Mouse (Mus musculus) mesoderm, embryonic 11.5 days (tissue): Measurements from ENCODE around the gene Gm5662.
"Not testable (repeated sequence)": the region's sequence is repeated elsewhere in the genome, so short reads cannot be mapped to it uniquely, and the experiment has no call there.

Experiments
- DNase-seq: peaks from one replicate; pipeline ENCODE4 v3.0.0-alpha.2; 2012; ENCODE audit warnings: low read depth, low spot score

Gene Gm5662

DNA sequence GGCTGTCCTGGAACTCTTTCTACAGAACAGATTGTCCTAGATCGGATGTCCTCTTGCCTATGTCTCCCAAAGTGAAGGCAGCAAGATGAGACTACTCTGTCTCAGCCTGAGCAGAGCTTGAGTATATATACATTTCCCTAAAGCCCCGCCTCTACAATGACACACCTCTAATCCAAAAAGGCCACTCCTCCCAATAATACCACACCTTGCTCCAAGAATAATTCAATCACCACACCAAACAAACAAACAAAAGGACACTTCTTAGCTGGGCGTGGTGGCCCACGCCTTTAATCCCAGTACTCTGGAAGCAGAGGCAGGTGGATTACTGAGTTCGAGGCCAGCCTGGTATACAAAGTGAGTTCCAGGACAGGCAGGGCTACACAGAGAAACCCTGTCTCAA, at the start of gene Gm5662:
TSS of gene Gm5662 (minus strand) at position 101 of the 400 bp plus-strand sequence.
- not testable (repeated sequence) for DNase-seq

DNA sequence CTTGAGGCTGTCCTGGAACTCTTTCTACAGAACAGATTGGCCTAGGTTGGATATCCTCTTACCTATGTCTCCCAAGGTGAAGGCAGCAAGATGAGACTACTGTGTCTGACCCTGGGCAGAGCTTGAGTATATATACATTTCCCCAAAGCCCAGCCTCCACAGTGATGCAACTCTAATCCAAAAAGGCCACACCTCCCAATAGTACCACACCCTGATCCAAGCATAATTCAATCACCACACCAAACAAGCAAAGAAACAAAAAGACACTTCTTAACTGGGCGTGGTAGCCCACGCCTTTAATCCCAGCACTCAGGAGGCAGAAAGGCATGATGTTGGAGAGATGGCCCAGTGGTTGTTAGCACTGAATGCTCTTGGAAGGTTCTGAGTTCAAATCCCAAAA, 49.6 kb upstream of the Gm5662 start, which contains the start of gene Gm5039:
TSS of gene Gm5039 (minus strand) at position 101 of the 400 bp plus-strand sequence.
- not testable (repeated sequence) for DNase-seq

DNA sequence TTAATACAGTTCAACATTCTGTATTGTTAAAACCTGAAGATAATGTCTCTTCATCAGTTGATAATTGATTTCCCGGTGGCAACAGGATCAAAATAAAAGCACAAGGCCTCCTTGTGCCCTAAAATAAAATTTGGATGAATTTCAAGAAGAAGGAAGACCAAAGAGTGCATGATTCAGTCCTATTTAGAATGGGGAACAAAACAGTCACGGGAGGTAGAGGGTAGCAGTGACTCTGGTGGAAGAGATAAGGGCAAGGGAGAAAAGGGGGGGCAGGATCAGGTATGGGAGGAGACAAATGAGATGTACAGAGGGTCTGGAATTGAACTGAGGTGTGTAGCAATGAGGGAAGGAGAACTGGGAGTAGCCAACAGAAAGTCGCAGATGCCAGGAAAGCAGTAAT, 40.3 kb upstream of the Gm5662 start:
- DNase-seq: no peak

DNA sequence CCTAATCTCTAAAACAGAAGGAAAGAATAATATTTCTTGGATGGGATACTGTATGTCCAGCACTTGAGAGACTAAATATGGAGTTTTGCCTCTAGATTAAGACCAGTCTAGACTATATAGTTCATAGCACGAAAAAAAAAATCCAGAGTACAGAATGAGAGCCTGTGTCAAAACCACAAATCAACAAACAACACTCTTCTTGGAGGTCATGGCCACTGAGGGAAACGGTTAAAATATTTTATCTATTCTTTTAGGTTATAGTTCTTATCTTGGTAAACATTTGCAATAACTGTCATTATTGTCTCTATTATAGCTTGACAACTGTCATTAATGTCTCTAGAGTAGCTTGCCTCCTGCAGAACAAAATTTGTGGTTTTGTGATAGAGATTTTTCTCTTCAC, 22.9 kb upstream of the Gm5662 start:
- DNase-seq: not testable (repeated sequence)

DNA sequence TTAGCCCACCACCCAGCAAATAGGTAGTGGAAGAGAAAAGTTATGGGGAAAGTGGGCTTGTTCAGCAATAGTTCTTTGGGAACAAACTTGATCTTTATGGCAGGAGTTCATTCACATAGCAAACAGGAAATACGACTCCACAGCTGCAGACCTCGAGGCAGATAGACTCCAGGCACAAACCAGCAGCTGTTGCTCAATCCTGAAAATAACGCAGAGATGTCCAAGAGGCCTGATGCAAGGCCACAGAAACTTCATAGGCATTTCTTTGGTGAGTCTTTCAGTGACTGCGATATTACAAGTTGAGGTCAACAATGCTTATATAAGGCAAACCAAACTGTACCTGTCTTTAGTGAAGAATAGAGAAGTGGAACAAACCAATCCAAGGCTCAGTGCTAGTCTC, 18.8 kb upstream of the Gm5662 start:
- DNase-seq: not testable (repeated sequence)

DNA sequence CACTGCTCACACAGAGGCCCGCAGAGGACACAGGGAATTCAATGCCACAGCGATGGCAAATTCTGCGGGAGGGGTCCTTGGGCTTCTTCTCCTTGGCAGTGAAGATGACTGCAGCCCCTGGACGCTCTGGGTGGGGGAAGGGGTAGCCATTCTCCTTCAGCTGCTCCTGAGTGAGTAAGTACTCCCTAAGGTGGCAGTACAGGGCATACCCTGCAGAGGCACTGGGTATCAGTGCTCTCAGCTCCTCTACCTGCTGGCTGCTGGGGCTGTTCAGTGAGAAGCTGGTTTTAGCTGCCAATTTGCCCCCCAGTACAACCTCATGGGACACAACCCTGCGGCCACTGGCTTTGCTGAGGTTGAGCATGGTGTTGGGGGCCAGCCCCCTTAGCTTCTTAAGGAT, 10.9 kb upstream of the Gm5662 start:
- not testable (repeated sequence) for DNase-seq

DNA sequence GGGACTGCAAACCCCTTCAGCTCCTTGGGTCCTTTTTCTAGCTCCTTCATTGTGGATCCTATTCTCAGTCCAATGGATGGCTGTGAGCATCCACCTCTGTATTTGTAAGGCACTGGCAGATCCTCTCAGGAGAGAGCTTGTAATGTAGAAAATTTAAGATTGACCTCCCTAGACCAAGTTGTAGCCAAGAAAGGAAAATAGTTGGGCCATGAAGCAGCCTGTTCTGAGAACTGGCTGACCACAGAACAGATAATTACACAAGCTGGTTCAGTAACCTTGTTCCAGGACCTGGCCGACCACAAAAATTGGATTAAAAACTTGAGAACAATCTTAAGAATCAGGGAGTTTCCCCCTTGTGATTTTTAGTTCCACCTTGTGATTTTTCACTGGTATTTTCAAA, 17.1 kb downstream of the Gm5662 start:
- no peak for DNase-seq

DNA sequence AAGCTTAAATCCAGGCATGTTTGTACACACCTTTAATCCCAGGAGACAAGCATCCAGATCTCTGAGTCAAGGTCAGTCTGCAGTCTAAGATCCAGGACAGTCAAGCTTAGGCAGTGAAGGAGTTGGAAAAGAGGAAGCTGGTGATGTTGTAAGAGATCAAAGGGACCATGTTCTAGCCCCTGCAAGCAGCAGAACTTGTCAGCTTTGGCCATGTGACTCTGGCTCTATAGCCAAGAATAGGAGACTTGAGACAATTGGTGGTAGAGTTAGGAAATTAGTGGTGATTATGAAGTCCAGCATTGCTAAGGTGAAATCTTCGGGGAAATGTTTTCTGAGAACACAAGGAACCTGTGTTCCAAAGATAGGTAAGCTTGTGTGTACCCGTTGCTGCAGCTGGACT, 18.4 kb downstream of the Gm5662 start:
- not testable (repeated sequence) for DNase-seq

DNA sequence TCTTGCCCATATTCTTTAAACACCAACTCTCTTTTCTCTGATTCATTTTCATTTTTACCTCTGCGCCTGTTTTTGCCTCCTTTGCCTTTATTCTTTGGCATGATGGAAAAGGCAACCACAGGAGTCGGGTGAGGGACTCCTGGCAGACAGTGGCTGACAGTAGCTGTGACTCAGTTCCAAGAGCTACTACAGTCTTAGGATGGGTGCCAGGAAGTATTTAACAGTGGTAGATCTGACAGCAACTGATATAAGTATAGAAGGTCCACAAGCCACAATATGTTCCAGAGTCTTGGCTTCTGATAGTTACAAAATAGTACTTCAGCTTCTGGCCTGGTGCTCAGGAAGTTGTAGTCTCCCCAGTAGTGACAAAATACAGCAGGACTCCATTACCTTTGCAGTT, 24.3 kb downstream of the Gm5662 start, which contains the start of gene Gm8332:
TSS of gene Gm8332 (minus strand) at position 101 of the 400 bp plus-strand sequence.
- not testable (repeated sequence) for DNase-seq

DNA sequence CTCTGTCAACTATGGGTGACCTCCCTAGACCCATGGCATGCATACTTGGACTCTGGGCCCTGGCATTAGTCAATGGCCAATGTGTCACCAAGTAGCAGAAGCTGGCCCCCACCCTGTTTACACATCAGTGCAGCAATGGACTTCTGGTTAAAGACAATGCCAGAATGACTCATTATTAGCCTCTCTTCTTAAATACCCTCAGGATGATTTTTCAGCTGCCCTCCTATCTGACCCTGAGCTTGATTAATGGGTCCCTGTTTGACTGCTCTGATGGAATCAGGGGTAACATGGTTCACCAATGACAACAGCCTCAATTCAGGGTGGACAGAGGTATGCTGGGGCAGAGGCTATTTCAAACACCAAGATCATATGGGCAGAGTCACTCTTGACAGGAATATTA, 28.5 kb downstream of the Gm5662 start:
- not testable (repeated sequence) for DNase-seq

DNA sequence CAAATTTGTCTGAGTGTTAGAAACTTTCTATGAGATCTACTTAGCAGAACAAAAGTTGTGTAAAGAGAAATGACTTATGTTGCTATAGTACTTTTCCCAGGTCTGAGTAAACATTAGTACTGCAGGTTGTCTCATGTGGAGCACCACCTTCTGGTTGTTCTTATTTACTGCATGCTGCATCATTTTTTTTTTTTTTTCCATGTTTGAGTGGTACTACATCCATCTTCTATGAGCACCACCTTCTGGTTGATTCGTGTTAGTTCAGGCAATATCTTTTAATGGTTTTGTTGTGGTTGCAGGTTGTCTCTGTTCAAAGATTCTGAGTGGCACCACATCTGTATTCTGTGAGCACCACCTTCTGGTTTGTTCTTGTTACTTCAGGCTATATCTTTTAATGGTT, 31.4 kb downstream of the Gm5662 start:
- DNase-seq: not testable (repeated sequence)
